Mouse (Mus musculus) CH12.LX (cell line): ENCODE results near the gene Cntrob.

Experiments used
- CTCF ChIP-seq, 2 experiments: IDR thresholded peaks in 1 of 2; conservative IDR thresholded peaks in 1 of 2; 2 replicates each; pipeline ENCODE4 v1.5.1; 2011 to 2012; ENCODE audit warnings: low read depth in 2 of 2, low read length in 2 of 2, improper control_type of control experiment in 1 of 2, inconsistent platforms in 1 of 2, mild to moderate bottlenecking in 1 of 2, moderate library complexity in 1 of 2
- GABPA ChIP-seq: IDR thresholded peaks from 2 replicates; pipeline ENCODE4 v1.6.1; 2012; ENCODE audit warnings: low read depth, low read length, improper control_type of control experiment, inconsistent platforms; ENCODE audit not compliant: insufficient replicate concordance
- HCFC1 ChIP-seq: IDR thresholded peaks from 2 replicates; pipeline ENCODE4 v1.6.1; 2012; ENCODE audit warnings: low read depth, mild to moderate bottlenecking, inconsistent platforms, low read length, improper control_type of control experiment
- POLR2A ChIP-seq: IDR thresholded peaks from 2 replicates; pipeline ENCODE4 v1.6.1; 2011; ENCODE audit warnings: low read depth, mild to moderate bottlenecking, improper control_type of control experiment, low read length
- RCOR1 ChIP-seq: conservative IDR thresholded peaks from 2 replicates; pipeline ENCODE4 v1.6.1; 2012; ENCODE audit warnings: low read depth, mild to moderate bottlenecking, inconsistent platforms, low read length, improper control_type of control experiment
- TCF12 ChIP-seq: IDR thresholded peaks from 2 replicates; pipeline ENCODE4 v1.6.1; 2014; ENCODE audit warnings: low read depth, mild to moderate bottlenecking, inconsistent platforms, low read length, improper control_type of control experiment
- USF1 ChIP-seq: IDR thresholded peaks from 2 replicates; pipeline ENCODE4 v1.6.1; 2014; ENCODE audit warnings: low read depth, mild to moderate bottlenecking, inconsistent platforms, low read length, improper control_type of control experiment
- ZMIZ1 ChIP-seq: IDR thresholded peaks from 2 replicates; pipeline ENCODE4 v1.6.1; 2012; ENCODE audit warnings: low read depth, mild to moderate bottlenecking, inconsistent platforms, low read length, improper control_type of control experiment

GRCm38 (mm10) chr11:69275650-69276049 lies 47.9 kb downstream of the Cntrob start:
- TF ChIP-seq CTCF (conservative IDR thresholded peaks at IDR 0.05 in 1 of 2, IDR thresholded peaks at IDR 0.05 in 1 of 2; ENCODE audit: low read depth in 2 of 2, low read length in 2 of 2), result no peak
- no peak for TF ChIP-seq POLR2A
- TF ChIP-seq RCOR1, result no peak
- TF ChIP-seq GABPA, result no peak
- no peak for TF ChIP-seq TCF12
- TF ChIP-seq HCFC1, result no peak
- TF ChIP-seq USF1, result no peak
- no peak for TF ChIP-seq ZMIZ1
